Comparison of ENCODE assay signal across 8 mouse cellular contexts in genomic region chr2:71212360-71212726, GRCm38 (mm10). TPM values are rescaled to one million over a fixed set of nuclear protein-coding genes. Genes with fewer than 3 reads are reported as not detected.
DNase-seq lines count a peak whose midpoint lies in the region; ATAC-seq and TF ChIP-seq lines count a peak whose summit lies in the region.

No protein-coding gene starts in this region.

- peaks cover 3% of the 10 kb centered on the region for H3K79me2 ChIP-seq in heart, adult 2 months (replicated peaks; ENCODE audit: control insufficient read depth, insufficient read depth, low read length)
- peaks cover 55% of the 10 kb centered on the region for H3K79me2 ChIP-seq in C2C12 (ENCODE audit: control insufficient read depth, insufficient read depth)

- peaks cover 2% of the 10 kb centered on the region for H3K4me1 ChIP-seq in heart, adult 2 months (ENCODE audit: control insufficient read depth, insufficient read depth, low read length)
- peaks cover 13% of the 10 kb centered on the region for H3K4me1 ChIP-seq in forebrain, embryonic 12.5 days
- peaks cover 21% of the 10 kb centered on the region for H3K4me1 ChIP-seq in liver, embryonic 13.5 days (replicated peaks)

- H3K36me3 ChIP-seq in heart, adult 2 months (ENCODE audit: control insufficient read depth, insufficient read depth, low read length) = peaks cover 9% of the 10 kb centered on the region
- H3K36me3 ChIP-seq in C2C12 (ENCODE audit: control insufficient read depth, insufficient read depth) = peaks cover 28% of the 10 kb centered on the region
- H3K36me3 ChIP-seq in forebrain, embryonic 12.5 days (replicated peaks) = peaks cover 20% of the 10 kb centered on the region
- peaks cover 15% of the 10 kb centered on the region for H3K36me3 ChIP-seq in liver, embryonic 13.5 days

- H3K79me3 ChIP-seq in C2C12 (ENCODE audit: low read depth) = peaks cover 41% of the 10 kb centered on the region

- DNase-seq in heart, adult 2 months = no peak
- DNase-seq in heart, postnatal 14 days = no peak
- no peak for DNase-seq in liver, embryonic 13.5 days
- no peak for DNase-seq in right cerebral cortex, postnatal 25 days
- no peak for DNase-seq in urinary bladder, postnatal 10 days (ENCODE audit: low spot score)
- DNase-seq in kidney, postnatal 14 days = no peak

- intact Hi-C loops in heart, adult 2 months (cut with DNase I) = loop anchor here (5.0 to 10.0 kb wide), 2 partner anchors 158 to 550 kb away; partner anchors contain the start of genes Dcaf17, Gm26558, Gorasp2 and Mettl8
- intact Hi-C loops in heart, postnatal 14 days (cut with DNase I) = no loop called here

- H3K27me3 ChIP-seq in heart, adult 2 months (ENCODE audit: control insufficient read depth, insufficient read depth, low read length) = no peaks in the 10 kb centered on the region; the same call in 1 of the 2 replicates
- no peaks in the 10 kb centered on the region for H3K27me3 ChIP-seq in C2C12 (ENCODE audit: control insufficient read depth, insufficient read depth, insufficient read length)
- H3K27me3 ChIP-seq in forebrain, embryonic 12.5 days = no peaks in the 10 kb centered on the region
- H3K27me3 ChIP-seq in liver, embryonic 13.5 days = no peaks in the 10 kb centered on the region

- 0 out of 2 replicates have a peak, but pooled peaks have one; percentile 9 for ATAC-seq in forebrain, embryonic 12.5 days (ENCODE audit: low FRiP score)
- peak; percentile 27; the same call in 1 of the 2 replicates for ATAC-seq in liver, embryonic 13.5 days (ENCODE audit: low read depth)

- peak overlapping the region; percentile 58 for H3K4me2 ChIP-seq in forebrain, embryonic 12.5 days
- peak overlapping the region; percentile 71 for H3K4me2 ChIP-seq in liver, embryonic 13.5 days

- no peaks in the 10 kb centered on the region for H3K9me3 ChIP-seq in forebrain, embryonic 12.5 days
- H3K9me3 ChIP-seq in liver, embryonic 13.5 days (replicated peaks) = no peaks in the 10 kb centered on the region

- TF ChIP-seq POLR2A in heart, adult 2 months (IDR thresholded peaks at IDR 0.05; ENCODE audit: insufficient read depth, low read depth, low read length) = no peak

- under 1% methylated on average over 6 of the region's 6 CpGs for WGBS in heart, adult 2 months
- WGBS in forebrain, embryonic 12.5 days = under 1% methylated on average over 6 of the region's 6 CpGs
- WGBS in liver, embryonic 13.5 days (ENCODE audit: insufficient replicate concordance) = under 1% methylated on average over 6 of the region's 6 CpGs

- H3ac ChIP-seq in C2C12 (ENCODE audit: control insufficient read depth, insufficient read length, low read depth) = peak overlapping the region; percentile 96

- H3K27ac ChIP-seq in heart, adult 2 months = peak overlapping the region; percentile 95
- H3K27ac ChIP-seq in forebrain, embryonic 12.5 days = 0 out of 2 replicates have a peak overlapping the region, but pooled peaks have one; percentile 84
- H3K27ac ChIP-seq in liver, embryonic 13.5 days = peak overlapping the region; percentile 88

- H3K4me3 ChIP-seq in heart, adult 2 months = peak overlapping the region; percentile 98
- peak overlapping the region; percentile 100 for H3K4me3 ChIP-seq in C2C12 (ENCODE audit: insufficient read depth, poor library complexity, severe bottlenecking)
- H3K4me3 ChIP-seq in forebrain, embryonic 12.5 days (replicated peaks) = peak overlapping the region; percentile 94
- peak overlapping the region; percentile 99 for H3K4me3 ChIP-seq in liver, embryonic 13.5 days (replicated peaks)

- peak overlapping the region; percentile 92 for H3K9ac ChIP-seq in heart, adult 2 months (ENCODE audit: low read depth, low read length)
- peak overlapping the region; percentile 96 for H3K9ac ChIP-seq in forebrain, embryonic 12.5 days
- H3K9ac ChIP-seq in liver, embryonic 13.5 days = peak overlapping the region; percentile 96

- no peak for TF ChIP-seq CTCF in heart, adult 2 months (IDR thresholded peaks at IDR 0.05)
- no peak for TF ChIP-seq CTCF in C2C12 (IDR thresholded peaks at IDR 0.05; ENCODE audit: control insufficient read depth, insufficient read depth, insufficient read length)

- TF ChIP-seq EP300 in heart, adult 2 months (IDR thresholded peaks at IDR 0.05; ENCODE audit: insufficient read depth, low read depth, low read length) = no peak

TF ChIP-seq in C2C12, 6 proteins besides CTCF, POLR2A, EP300 and RAD21:
- TF ChIP-seq MYOD1 (IDR thresholded peaks at IDR 0.05; ENCODE audit: control insufficient read depth, insufficient read length, low read depth) = no peak
- no peak for TF ChIP-seq CEBPB (IDR thresholded peaks at IDR 0.05; ENCODE audit: low read depth)
- TF ChIP-seq MYOG (IDR thresholded peaks at IDR 0.05; ENCODE audit: control insufficient read depth, extremely low read depth, insufficient read length) = no peak
- TF ChIP-seq MAX (IDR thresholded peaks at IDR 0.05) = no peak
- no peak for TF ChIP-seq FOSL1 (IDR thresholded peaks at IDR 0.05; ENCODE audit: insufficient read depth, low read length, poor library complexity, severe bottlenecking)
- TF ChIP-seq USF1 (IDR thresholded peaks at IDR 0.05; ENCODE audit: low read depth) = no peak

RNA-seq across cellular contexts. Expression of gene Dync1i2, which starts 0.8 kb away (rescaled TPM):
- total RNA-seq in heart, adult 2 months (2021) = 10 to 100 TPM; 56.2 to 58.7 TPM
- polyA plus RNA-seq in heart, adult 2 months (2012; rRNA removed) = 19.9 and 35.8 TPM in 2 replicates
- total RNA-seq in heart, postnatal 14 days (2021) = 10 to 100 TPM; 65.8 to 67.4 TPM
- polyA plus RNA-seq in C2C12 (2012; fragmentation: generic; extraction: Trizol) = 52.1 TPM
- polyA plus RNA-seq in forebrain, embryonic 12.5 days (2016; fragmentation: Nextera tagmentation; extraction: Ambion mirVana) = 171 and 182 TPM in 2 replicates
- polyA plus RNA-seq in liver, embryonic 13.5 days (2015; fragmentation: Nextera tagmentation; extraction: Ambion mirVana) = 30.9 and 42.0 TPM in 2 replicates
